Mouse (Mus musculus): ENCODE data around the gene Fry.

Fry gene

DNA sequence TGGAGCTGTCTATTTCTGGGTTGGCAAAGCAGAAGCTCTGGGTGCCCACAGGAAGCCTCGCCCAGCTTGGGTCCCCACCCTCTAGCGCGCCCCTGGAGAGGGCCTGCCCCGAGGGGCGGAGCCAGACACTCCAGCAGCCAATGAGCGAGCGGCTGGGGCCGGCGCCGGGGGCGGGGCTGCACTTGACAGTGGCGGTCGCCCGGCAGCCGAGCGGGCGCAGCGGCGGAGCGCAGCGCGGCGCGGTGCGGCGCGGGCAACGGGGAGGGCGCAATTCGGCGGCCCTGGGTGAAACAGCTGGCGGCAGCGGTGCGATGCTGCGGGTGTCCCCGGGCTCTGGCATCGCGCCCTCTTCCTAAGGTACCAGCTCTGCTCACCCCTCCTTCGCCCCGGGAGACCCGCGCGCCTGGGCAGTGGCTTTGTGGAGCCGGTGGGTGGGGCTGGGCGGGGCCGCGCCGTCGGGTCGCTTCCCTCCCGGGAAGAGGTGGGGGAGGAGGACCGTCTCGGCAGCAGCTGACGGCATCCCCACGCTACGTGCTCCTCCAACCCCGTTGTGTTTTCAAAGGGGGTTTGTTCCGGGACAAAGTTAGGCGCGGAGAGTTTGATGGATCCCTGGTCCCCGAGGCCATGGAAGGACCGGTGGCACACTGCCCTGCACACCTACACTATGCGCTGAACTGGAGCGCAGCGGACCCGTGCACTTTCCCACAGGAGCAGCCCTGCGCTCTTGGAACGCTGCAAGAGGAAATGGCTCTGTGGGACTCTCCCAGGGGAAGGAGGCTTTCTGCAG is at the start of gene Fry:
Fry (plus strand) TSS at position 191 of the 787 bp plus-strand sequence.
- TF ChIP-seq GATA4 (IDR thresholded peaks at IDR 0.05; ENCODE audit: insufficient replicate concordance, low read length): no peak

DNA sequence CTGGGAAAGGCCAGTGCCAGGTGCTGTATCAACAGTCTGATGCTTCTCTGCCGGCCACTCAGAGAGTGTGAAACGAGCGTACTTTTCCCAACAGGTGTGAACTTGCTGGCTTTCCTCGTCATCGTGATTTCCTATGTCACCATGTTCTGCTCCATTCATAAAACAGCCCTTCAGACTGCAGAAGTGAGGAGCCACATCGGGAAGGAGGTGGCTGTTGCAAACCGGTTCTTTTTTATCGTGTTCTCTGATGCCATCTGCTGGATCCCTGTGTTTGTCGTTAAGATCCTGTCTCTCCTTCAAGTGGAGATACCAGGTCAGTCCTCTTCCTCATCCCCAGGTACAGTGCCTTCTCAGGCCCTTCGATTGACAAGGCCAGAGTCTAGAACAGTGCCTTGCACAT is 48.4 kb upstream of the Fry start:
- no peak for TF ChIP-seq GATA4 (IDR thresholded peaks at IDR 0.05; ENCODE audit: insufficient replicate concordance, low read length)

DNA sequence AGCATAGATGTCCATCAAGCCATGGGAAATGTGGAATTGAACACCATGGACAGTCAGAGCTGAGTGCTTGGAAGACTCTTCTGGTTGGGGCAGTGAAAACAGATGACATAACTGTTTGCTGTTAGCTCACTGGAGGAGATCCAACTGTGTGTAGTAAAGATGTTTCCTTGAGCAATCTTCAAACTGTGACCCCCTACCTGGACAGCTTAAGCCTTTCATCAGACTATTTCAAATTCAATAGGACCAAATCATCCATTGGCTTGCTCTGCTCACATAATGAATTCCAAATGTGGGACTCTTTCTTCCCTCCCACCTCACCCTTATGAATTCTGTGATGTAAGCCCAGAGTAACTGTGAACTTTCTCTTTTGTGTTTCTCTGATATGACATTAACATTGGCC is 46.7 kb upstream of the Fry start:
- TF ChIP-seq GATA4 (IDR thresholded peaks at IDR 0.05; ENCODE audit: insufficient replicate concordance, low read length): no peak

DNA sequence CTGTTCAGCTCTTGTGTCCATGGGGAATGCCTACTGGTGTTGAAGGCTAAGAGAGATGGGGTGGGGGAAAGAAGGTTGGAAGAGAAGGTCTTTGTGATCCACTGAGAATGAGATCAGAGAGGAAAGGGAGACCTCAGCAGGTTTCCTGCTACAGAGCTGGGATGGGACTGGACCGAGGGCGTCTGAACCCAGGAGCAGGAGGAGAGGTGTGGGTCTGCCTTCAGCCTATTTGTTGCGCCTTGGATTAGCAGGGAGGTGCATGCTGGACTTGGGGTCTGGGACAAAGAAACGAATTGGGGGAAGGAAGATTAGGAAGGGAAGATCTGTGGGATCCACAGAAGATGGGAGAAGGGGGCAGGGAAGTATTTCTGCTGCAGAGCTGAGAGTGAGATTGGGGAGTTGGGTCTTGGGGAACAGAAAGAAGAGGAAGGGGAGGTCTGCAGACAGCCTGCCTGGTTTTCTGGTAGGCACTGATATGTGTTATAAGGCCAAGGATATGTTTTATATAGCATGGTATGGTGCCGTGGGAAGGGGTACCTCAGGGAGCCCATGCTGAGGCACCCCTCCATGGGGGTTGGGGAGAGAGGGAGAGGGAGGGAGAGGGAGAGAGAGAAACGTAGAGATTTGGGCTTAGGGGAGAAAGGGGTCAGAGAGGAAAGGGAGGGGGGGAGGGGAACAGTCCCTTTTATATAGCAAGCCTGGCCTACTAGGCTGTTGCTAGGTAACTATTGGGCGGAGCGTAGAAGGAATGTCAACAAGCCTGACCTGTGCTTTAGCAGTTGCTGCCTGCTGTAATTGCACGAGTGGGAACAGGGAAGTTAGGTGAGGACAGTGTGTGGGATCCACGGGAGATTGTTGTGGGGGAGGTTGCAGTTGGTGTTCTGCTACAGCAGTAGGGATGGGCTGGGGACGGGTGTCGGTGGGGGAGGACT is 38.3 kb upstream of the Fry start:
- TF ChIP-seq GATA4 (IDR thresholded peaks at IDR 0.05; ENCODE audit: insufficient replicate concordance, low read length): no peak

DNA sequence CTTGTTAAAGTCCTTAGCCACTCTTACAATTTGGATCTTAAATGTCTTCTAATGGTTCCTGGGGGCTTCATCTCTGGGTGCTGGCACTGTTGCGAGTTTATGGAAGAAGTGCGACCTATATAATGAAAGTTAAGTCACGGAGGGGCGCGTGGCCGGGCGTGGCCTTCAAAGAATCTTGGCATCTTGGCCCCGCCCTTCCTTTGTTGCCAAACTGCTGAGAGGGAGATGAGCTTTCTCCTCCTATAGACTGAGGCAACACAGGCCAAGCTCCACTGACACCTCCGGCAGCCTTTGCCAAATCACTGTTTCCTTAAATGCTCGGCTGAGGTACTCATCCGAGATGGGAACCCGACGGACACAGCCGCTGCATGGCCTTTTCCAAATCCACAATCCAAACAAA is 35.7 kb upstream of the Fry start:
- no peak for TF ChIP-seq GATA4 (IDR thresholded peaks at IDR 0.05; ENCODE audit: insufficient replicate concordance, low read length)

DNA sequence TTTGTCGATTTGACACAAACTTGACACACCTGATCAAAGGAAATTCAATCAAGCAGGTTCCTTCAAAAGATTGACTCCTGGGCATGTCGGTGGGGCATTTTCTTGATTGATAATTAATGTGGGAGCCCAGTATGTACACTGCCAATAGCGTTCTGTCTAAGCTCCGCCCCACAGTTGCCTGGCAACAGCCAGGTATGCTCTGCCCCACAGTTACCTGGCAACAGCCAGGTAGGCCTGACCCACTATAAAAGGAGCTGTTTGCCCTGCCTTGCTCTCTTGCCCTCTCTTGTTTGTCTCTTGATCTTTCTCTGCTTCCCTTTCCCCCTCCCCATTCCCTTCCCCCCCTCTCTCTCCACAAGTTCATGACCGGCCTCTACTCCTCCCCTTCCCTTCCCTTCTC is 35.3 kb upstream of the Fry start:
- TF ChIP-seq GATA4 (IDR thresholded peaks at IDR 0.05; ENCODE audit: insufficient replicate concordance, low read length): no peak

DNA sequence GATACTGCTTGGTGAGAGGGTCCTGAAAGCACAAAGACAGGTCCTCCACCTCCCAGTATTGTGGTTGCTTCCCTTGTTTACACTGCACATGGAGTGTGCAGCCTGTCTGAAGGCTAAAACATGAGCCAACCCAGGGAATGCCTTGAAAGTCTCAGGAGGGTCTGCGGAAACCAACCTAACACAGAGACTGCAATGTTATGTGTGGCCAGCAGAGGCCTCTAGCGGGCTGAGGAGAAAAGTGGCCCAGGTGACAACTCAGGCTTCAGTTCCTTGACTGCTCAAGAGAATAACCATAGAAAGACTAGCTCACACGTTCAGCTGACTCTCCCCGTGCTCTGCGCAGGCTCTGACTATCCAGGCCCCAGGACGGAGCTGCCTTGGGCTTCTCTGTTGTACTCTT is 20.8 kb upstream of the Fry start:
- TF ChIP-seq GATA4 (IDR thresholded peaks at IDR 0.05; ENCODE audit: insufficient replicate concordance, low read length): no peak

DNA sequence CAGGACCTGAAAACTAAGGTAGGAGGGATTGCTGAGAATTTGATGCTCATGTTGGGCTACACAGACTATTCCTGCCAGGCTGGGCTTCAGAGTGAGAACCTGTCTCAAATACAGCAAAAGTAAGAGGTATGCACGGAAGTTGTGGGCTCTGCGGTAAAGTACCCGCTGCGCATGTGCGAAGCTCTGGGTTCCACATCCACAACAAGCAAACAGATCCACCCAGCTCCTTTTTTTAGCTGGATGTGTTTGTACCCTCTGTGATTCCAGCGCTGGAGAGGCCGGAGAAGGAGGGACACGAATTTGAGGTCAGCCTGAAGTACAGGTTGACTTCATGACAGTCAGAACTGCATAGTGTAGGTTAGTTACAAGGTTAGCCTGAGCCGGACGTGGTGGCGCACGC is 19.7 kb upstream of the Fry start:
- no peak for TF ChIP-seq GATA4 (IDR thresholded peaks at IDR 0.05; ENCODE audit: insufficient replicate concordance, low read length)

DNA sequence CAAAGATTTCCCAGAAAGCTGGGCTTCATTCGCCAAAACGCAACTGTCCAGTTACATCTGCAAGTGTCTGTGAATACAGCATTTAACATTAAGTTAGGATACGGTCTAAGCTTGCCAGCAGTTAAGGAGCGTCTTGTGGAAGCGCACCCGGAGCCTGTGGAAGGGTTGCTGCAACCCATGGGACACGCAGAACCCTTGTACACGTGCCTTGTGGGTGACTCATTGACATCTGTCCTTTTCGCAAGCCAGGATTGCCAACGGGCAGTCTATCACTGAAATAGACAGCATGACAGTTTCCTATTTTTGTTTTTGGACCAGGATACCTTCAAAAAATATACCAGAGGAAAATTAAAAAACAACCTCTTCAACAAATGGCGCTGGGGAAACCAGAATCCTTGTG is 16.7 kb upstream of the Fry start:
- TF ChIP-seq GATA4 (IDR thresholded peaks at IDR 0.05; ENCODE audit: insufficient replicate concordance, low read length): no peak

DNA sequence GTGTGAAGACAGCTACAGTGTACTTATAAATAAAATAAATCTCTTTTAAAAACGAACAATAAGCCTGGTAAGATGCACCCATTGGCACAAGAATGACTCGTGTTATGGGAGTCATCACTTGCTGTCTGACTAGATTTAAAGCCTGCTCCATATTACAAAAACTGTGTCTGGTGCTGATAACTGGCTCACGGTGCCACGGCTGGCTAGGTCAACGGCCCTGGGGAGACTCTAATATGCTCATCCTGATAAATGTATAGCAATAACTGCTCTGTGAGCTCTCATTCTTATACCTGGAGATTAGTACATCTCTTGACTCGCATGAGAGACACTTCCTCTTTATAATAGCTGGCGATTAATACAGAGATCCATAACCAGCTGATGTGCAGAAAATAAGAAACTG is 12.1 kb upstream of the Fry start:
- no peak for TF ChIP-seq GATA4 (IDR thresholded peaks at IDR 0.05; ENCODE audit: insufficient replicate concordance, low read length)

DNA sequence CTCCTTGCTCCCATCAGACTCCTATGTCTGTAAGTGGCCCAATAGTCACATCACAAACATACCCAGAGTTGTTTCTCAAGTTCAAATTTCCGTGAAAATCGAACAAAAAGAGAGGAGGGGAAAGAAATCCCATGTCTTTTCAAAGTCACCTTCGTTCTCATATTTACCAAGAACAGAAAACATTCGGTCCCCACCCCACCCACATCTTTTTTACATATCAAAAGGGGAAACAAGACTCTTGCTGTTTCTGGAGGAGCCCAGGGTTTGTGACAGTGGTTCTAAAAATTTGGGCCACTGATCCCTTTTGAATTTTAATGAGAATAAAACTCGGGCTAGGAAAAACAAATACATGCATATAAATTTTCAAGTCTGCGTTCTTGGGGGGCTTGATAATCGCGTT is 7.2 kb upstream of the Fry start:
- TF ChIP-seq GATA4 (IDR thresholded peaks at IDR 0.05; ENCODE audit: insufficient replicate concordance, low read length): no peak

DNA sequence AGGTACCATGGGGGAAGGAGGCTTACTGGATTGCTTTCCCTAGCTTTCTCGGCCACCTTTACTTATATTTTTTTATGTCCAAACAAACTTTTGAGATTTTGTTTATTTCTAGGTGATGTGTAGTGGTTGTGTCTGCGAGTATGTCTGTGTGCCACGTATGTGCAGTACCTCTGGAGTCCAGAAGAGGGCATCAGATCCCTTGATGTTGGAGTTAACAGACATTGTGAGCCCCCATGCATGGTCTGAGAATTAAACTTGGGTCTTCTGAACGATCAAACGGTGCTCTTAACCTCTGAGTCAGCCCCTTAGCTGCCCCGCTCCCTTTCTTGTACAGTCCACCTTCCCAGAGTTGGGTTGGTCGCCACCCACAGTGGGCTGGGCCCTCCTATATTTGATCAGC is 4.4 kb upstream of the Fry start:
- no peak for TF ChIP-seq GATA4 (IDR thresholded peaks at IDR 0.05; ENCODE audit: insufficient replicate concordance, low read length)

DNA sequence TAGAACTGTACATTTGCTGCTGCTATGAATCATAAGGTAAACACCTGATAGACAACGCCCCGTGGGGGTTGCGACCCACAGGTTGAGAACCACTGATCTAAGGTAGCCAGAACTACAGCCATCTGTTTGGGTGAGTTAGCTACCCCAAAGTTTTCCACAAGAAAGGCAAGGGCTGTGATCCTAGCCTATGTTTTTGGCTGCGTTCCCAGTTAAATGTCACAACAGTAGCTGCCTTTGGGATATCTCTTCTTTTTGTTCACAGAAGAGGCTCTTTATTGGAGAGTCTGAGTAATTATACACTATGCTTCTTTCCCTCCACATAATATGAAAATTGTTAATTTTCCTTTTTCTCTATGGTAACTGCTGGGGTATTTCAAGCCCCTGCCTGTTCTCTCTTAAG is 3.7 kb upstream of the Fry start:
- no peak for TF ChIP-seq GATA4 (IDR thresholded peaks at IDR 0.05; ENCODE audit: insufficient replicate concordance, low read length)

DNA sequence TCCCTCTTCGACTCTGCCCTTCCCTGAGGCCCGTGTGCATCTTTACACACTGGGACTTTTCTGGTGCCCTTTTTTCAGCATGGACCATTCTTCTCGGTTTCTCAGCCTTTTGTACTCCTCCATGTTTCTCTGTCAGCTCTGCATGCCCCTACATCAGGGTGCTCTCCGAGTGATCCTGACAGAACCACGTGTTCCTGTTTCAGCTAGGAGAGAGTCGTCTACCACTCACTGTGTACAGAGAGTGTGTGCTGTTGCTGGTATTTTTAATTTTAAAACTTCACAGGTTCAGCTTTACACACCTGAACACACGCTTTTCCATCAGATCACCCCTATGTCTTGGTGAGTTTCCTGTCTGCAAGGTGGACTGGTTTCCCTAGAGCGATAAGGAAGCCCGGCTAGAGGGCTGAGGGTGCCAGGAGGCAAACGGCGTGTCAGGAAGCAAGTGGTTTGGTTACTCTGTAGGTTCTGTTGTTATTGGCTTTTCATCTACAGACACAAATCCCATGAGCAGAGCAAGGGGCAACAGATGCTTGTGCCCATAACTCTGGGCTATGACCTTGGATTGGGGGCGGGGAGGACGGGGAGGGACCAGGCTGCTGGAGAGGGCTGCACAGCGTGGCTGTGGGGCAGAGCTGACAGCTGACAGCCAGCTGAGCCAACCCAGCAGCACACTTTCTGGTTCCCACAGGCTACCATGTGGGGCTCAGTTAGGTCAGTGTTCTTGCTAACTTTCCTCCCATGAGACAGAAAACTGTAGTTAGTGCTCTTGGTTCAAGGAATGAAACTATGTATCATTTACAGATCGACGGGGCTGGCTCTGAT is 3.0 kb upstream of the Fry start:
- no peak for TF ChIP-seq GATA4 (IDR thresholded peaks at IDR 0.05; ENCODE audit: insufficient replicate concordance, low read length)

DNA sequence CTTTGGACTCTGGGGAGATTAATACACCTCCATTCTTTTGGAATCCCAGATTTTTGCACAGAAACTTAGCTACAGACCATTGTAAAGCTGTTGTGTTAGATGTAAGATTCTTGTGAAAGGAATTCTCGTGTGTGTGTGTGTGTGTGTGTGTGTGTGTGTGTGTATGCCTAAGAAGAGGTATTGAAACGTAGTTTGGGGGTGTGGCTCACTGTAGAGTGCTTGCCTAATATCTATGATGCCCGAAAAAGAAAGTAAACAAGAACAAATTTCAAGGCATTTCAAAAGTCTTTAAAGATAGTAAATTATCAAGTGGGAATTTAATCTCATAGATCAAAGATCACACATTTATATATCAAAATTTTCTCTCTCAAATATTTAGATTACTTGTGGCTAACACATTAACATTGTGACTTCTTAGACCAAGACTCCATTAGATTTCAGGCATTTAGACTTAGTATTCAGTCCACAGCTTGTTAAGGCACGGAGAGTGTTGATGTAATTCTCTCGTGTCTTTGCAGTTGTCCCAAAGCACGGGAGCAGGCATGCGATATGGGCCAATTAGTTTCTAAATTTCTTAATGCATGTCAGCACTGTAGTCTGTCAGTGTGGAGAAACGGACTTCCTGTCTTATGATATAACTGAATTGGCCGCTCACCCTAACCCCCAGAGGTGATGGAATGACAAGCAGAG is 2.1 kb upstream of the Fry start:
- no peak for TF ChIP-seq GATA4 (IDR thresholded peaks at IDR 0.05; ENCODE audit: insufficient replicate concordance, low read length)

Measured in liver, adult (tissue).